Mouse (Mus musculus) skeletal muscle tissue, adult 2 months (tissue): ENCODE results near the gene Prkn.

ENCODE experiments used
- DNase-seq: peaks from one replicate; pipeline ENCODE4 v3.0.0-alpha.2; 2012; ENCODE audit warnings: low read depth, low spot score

Gene Prkn

GRCm38 (mm10) chr17:11516165-11516564 lies 676.0 kb downstream of the Prkn start:
- DNase-seq, result no peak

GRCm38 (mm10) chr17:11532066-11532465 lies 691.9 kb downstream of the Prkn start:
- no peak for DNase-seq

DNA sequence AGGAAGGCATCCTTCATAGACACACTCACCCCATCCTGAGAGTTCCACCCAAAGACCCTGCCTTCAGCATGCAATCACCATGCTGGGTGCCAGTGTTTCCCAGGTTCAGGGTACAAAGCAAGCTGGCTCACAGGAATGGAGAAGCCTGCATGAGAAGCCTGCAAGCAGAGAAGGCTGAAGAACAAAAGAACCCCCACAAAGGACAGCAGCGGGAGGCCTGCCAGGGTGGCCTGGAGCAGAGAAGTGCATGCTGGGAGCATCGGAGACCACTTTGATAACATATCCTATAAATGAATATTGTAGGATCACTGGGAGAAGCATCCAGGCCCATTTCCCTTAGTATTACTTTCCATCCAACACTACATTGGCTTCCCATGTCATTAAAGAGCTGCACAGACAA lies 692.6 kb downstream of the Prkn start:
- DNase-seq, result no peak

GRCm38 (mm10) chr17:11533835-11534234 lies 693.7 kb downstream of the Prkn start:
- DNase-seq, result no peak

DNA sequence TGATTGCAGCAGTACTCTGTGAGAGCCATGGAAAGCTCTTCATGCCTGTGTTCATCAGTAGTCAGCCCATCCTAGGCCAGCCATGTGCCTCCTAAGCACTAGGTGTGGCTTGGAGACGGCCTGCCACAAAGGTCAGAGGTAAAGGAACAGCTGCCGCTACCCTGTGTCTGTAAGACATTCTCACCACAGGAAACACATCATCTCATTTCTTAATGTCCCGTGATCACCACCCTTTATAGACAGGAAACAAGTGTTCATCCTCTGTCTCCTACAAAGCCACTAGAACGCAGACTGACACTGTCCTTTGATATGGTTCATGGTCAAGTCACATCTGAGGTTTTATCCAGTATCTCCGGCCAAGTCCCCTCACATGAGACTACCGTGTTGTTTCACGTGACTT lies 698.6 kb downstream of the Prkn start:
- no peak for DNase-seq

DNA sequence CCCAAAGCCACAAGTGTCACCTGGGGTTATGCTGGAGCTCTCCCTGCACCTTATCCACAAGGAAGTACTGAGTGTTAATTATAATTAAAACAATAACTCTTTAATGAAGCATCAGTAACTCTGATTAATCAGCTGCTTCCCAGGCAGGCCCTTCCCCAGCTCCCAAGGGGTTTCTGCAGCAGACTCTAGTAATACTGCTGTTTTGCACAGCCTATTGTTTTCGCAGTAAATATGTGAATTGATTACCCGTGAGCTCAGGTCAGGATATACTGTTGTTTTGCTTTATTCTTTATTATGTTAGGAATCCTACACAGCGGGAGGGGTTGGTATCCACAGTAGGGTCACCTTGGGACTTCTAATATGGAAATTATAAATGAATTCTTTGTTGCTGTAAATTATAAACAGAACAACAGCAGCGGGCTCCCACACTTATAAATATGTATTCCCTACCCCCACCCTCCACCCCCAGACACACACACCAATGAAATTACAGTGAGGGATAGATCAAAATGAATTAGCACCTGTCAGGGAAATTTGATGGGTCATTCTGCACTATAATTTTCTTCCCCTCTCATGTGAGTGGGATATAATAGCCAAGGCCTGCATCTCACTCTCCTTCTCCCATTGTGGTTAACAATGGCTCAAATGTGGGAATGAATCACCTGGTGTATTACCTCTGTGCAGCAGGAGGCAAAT lies 701.9 kb downstream of the Prkn start:
- DNase-seq, result no peak

DNA sequence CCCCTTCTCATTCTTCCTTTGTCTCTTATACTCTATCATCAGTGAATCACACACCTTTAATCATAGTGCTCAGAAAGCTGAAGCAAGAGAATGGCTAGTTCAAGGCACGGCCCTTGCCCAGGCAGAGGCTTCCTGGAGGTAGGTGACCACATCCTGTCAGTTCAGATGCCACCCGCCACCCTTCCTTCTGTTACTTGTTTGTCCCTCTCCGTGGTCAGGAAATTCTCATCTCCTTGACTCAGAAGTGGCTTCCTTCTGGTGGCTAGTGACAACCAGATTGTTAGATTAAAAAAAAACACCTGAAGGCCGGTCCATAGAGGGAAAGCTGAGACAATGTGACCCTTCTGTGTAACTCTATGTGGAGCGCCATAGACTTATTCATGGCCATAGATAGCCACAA lies 710.4 kb downstream of the Prkn start:
- DNase-seq, result no peak

- DNase-seq, result no peak
Measured at GRCm38 (mm10) chr17:11565681-11566080, 725.5 kb downstream of the Prkn start.

DNA sequence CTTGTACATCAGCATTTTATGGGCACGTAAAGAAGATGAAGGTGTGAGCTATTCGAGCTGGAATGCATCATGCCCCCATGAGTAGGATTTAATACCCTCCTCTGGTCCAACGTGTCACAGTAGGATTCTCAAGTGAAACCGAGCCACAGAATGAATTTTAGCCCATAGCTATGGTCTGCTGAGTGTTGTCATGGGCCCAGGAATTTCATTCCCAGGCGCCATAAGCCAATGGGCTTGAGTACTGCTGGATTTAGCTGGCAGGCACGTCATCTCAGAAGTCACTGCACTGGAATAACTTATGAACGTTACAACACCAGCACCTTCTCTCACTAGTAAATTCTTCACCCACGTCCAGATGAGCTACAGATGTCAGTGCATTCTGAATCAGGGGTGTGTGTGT lies 730.2 kb downstream of the Prkn start:
- no peak for DNase-seq

DNA sequence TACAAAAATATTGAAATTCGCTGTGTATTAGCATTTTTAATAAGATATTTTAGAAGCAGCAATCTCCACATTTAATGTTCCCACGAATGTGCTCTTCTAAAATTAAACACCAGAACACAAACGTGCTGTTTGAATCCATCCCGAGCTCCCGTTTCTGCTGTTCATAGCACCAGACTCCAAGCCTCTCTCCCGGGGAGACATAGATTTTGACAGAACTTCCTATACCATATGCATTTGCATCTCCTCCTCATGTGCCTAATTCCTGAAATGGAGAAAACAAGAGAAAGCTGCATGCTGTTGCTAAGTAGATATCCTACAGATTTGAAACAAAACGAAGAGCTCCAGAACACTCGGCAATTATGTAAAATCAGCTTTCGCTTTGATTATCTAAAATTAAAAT lies 733.5 kb downstream of the Prkn start:
- no peak for DNase-seq

DNA sequence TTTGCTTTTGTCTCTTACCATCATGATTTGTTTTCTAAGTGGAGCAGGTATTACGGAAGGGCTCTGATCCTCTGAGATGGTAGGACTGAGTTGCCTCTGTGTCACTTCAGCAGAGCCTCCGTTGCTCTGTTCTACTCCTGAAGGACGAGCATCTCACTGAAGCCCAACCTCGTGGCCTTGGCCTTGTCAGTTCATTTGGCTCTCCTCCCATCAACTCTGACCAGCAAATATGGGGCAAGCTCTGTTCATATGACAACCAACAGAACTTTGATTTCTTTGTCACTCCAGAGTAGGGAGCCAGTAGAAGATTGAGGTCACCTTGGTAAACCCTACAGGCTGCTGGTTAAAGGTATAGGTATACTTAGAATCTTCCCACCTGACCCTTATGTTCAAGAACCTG lies 745.3 kb downstream of the Prkn start:
- no peak for DNase-seq

GRCm38 (mm10) chr17:11607931-11608330 lies 767.7 kb downstream of the Prkn start:
- no peak for DNase-seq

GRCm38 (mm10) chr17:11611459-11611858 lies 771.3 kb downstream of the Prkn start:
- DNase-seq, result peak; percentile 18

- DNase-seq, result no peak
Measured at GRCm38 (mm10) chr17:11612801-11613531, 772.8 kb downstream of the Prkn start.

GRCm38 (mm10) chr17:11617552-11617951 lies 777.4 kb downstream of the Prkn start:
- DNase-seq, result no peak

DNA sequence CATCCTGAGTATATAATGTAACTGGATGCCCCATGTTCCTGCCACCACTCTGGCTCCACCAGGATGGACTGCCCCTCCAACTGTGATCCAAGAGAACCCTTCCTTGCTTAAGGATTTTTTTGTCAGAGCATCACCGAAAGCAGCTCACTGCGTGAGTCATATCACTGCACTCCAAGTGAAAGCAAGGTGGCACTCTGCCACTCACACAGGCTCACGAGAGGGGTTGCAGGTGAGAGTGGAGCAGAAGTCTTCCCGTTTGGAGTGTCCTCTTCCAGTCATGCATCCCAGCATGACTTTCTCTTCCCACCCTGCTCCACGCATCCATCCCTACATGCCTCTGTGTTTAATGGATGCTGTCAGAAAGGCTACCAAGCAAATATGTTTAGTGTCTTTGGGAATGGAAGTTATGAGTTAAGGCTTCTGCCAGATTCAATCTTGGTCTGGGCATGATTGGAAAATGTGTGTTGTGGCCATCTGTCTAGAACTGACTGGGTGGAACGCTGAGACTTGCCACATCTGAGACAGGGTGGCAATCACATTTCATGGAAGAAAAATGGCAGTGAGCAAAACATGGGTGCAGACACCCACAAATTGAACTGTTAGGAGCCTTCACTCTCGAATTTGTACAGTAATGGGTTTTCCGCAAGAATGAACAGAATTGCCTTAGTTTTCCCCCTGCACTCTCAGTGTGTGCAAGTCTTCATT lies 778.9 kb downstream of the Prkn start:
- no peak for DNase-seq

- DNase-seq, result no peak
Measured at GRCm38 (mm10) chr17:11620770-11621169, 780.6 kb downstream of the Prkn start.

DNA sequence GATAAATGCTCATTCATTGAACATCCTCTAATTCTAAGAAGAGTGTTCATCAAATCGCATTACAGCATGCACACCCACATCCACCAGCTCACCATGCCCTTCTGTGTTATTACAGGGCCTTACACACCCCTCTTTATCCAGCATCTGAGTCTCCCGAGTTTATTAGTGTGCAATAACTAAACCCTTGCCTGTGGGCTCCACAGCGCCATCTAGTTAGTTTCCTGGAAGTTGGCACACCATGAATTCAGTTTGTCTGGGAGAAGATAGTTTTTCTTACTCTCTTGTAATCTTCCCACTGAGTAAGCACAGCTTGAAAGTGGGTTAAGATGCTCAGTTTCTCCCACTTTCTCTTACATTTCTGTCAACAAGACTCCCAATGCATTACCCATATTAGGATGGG lies 781.3 kb downstream of the Prkn start:
- DNase-seq, result no peak

DNA sequence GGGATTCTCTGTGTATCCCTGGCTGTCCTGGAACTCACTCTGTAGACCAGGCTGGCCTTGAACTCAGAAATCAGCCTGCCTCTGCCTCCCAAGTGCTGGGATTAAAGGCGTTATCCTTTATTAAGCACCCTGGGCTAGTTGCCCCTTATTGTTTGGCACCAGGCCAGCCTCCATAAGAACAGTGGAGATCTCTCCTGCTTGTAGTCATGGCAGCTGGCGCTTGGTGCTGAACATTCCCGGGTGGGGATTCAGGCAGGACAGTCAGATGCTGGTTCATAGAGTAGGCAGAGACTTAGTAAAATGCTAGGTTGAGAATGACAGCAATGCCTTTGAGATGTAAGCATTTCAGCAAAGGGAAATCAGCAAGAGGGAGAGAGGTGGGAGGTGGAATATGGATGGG lies 786.1 kb downstream of the Prkn start:
- DNase-seq, result no peak

DNA sequence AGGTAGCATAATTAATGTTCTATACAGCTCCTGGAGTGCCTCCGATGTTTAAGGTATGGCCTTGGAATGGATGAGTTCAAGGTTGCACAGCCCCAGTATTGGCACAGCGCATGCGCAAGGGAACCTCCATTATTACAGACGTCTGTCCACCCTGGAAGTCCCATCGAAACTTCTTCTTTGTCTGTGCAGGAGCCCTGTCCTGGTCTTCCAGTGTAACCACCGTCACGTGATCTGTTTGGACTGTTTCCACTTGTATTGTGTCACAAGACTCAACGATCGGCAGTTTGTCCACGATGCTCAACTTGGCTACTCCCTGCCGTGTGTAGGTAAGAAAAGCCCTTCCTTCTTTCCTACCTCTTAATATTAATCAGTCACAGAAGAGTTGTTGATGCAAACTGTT lies 794.9 kb downstream of the Prkn start:
- DNase-seq, result no peak

- no peak for DNase-seq
Measured at GRCm38 (mm10) chr17:11637642-11638041, 797.5 kb downstream of the Prkn start.

- no peak for DNase-seq
Measured at GRCm38 (mm10) chr17:11638451-11638850, 798.3 kb downstream of the Prkn start.

DNA sequence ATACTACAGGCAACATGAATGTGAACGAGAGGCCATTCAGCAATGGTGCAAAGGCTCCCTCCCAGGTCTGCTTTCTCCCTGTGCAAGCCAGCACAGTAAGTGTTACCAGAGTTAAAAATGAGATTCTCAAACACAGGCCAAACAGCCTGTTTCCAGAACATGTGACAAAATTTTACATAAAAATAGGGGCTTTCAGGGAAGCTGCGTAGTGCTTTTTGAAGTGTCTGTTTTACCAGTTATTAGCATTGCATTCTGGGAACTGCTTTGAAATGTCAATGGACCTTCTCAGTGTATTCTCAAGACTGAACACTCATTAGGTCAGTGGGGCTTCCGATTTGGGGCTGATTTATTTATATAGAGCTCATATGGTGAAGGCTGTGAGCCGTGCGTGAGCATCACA lies 799.6 kb downstream of the Prkn start:
- DNase-seq, result no peak
